In the genomic region with DNA sequence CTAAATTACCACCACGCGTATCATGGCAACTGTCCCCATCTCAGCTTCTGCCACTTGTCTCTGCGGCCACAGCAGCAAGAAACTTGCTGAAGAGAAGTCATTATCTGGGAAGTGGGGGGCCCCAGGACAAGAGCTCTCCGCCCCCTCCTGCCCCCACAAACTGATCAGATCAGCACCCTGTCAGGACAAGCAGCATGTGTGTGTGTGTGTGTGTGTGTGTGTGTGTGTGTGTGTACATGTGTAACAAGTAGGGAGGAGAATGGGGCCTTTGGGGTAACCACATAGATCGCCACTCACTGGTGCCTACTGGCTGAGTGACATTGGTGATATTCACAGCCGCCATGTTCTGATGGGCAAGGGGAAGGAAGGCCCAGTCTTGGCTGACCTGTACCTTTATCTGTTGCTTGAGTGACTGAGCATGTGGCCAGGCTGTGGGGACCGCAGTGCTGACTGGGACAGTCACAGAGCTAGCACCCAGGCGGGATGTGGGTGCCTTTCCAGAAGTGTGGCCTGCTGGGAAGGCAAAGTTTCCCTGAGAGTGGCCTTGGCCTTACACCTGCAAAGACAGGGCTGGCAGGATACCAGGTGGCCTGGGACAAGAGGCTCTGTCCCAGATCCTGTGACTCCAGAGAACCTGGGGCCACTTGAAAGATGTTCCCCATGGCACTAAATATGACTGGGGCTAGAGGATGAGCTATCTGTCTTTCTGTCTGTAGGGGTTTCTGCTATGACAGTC, we compare ENCODE assay signal across 10 mouse cellular contexts.
"Had no signal": no experiment of that assay in that cellular context is flagged by ENCODE, and none has a peak within 500 bp of the region (broad histone marks: within the 10 kb centered on the region; RNA-seq: fewer than 3 reads in every experiment).

No protein-coding gene starts in this region.

- H3K27ac ChIP-seq: left cerebral cortex, adult 2 months; limb, embryonic 12.5 days had no signal

- H3K27me3 ChIP-seq: limb, embryonic 12.5 days had no signal

- H3K9me3 ChIP-seq: limb, embryonic 12.5 days had no signal

- ATAC-seq: midbrain, embryonic 16.5 days had no signal

- H3K4me3 ChIP-seq: left cerebral cortex, adult 2 months; limb, embryonic 12.5 days had no signal

- H3K9ac ChIP-seq: limb, embryonic 12.5 days had no signal

- H3K4me2 ChIP-seq: limb, embryonic 12.5 days; midbrain, embryonic 11.5 days had no signal

- DNase-seq: kidney, adult 11 months; kidney, adult 9 months; kidney, postnatal 10 days; lung, adult 18-20 months; right cerebral cortex, postnatal 14 days; thymus, postnatal 36 days had no signal
